Comparison of ENCODE assay signal across 9 mouse cellular contexts in genomic region chr6:35255017-35255416, GRCm38 (mm10). TPM values are rescaled to one million over a fixed set of nuclear protein-coding genes. Genes with fewer than 3 reads are reported as not detected.
DNase-seq lines count a peak whose midpoint lies in the region; ATAC-seq and TF ChIP-seq lines count a peak whose summit lies in the region.
"Had no signal": no experiment of that assay in that cellular context is flagged by ENCODE, and none has a peak within 500 bp of the region (broad histone marks: within the 10 kb centered on the region; RNA-seq: fewer than 3 reads in every experiment).

No protein-coding gene starts in this region.

- no peaks in the 10 kb centered on the region for H3K27me3 ChIP-seq in forebrain, embryonic 10.5 days (ENCODE audit: poor library complexity, severe bottlenecking)
- no peaks in the 10 kb centered on the region for H3K27me3 ChIP-seq in forebrain, embryonic 15.5 days
- no peaks in the 10 kb centered on the region for H3K27me3 ChIP-seq in liver, adult 2 months (ENCODE audit: control insufficient read depth, insufficient read depth, low read length)
- no peaks in the 10 kb centered on the region for H3K27me3 ChIP-seq in stomach, postnatal 0 days (ENCODE audit: control insufficient read depth, insufficient read depth, low read length)

- no peak for DNase-seq in forebrain, embryonic 10.5 days (ENCODE audit: extremely low spot score, low spot score)
- peak; percentile 37 to 44 for DNase-seq in spleen, postnatal 10 days (ENCODE audit: low spot score in 2 of 2)
- no peak for DNase-seq in spleen, adult 18-20 months
- DNase-seq in liver, adult 2 months (ENCODE audit: extremely low read depth, low read depth, low spot score) = no peak
- DNase-seq in stomach, postnatal 0 days (ENCODE audit: low spot score) = no peak
- no peak for DNase-seq in layer of hippocampus, adult 18-20 months (ENCODE audit: low spot score in 2 of 2)

- no peak for TF ChIP-seq EP300 in stomach, postnatal 0 days (optimal IDR thresholded peaks at IDR 0.05)

- no peak overlapping the region for H3K9ac ChIP-seq in forebrain, embryonic 15.5 days (replicated peaks)
- H3K9ac ChIP-seq in liver, adult 2 months (ENCODE audit: low read depth, low read length) = peak overlapping the region; percentile 47
- peak overlapping the region; percentile 41; the same call in 1 of the 2 replicates for H3K9ac ChIP-seq in stomach, postnatal 0 days (ENCODE audit: low read length)

- H3K79me2 ChIP-seq in liver, adult 2 months (ENCODE audit: control insufficient read depth, insufficient read depth, low read length) = peaks cover 21% of the 10 kb centered on the region; the same call in 1 of the 2 replicates

- WGBS in forebrain, embryonic 10.5 days = 73% methylated on average over 12 of the region's 12 CpGs
- 78% methylated on average over 12 of the region's 12 CpGs for WGBS in forebrain, embryonic 15.5 days
- 27% methylated on average over 12 of the region's 12 CpGs for WGBS in liver, adult 2 months
- WGBS in stomach, postnatal 0 days = 59% methylated on average over 12 of the region's 12 CpGs

- no peak for ATAC-seq in forebrain, embryonic 15.5 days (replicated peaks)
- ATAC-seq in stomach, postnatal 0 days (ENCODE audit: low FRiP score, low TSS enrichment) = no peak
- ATAC-seq in megakaryocyte progenitor cell, adult 5-6 weeks (replicated peaks; ENCODE audit: poor library complexity) = no peak

- no peaks in the 10 kb centered on the region for H3K9me3 ChIP-seq in forebrain, embryonic 10.5 days
- no peaks in the 10 kb centered on the region for H3K9me3 ChIP-seq in forebrain, embryonic 15.5 days
- no peaks in the 10 kb centered on the region for H3K9me3 ChIP-seq in stomach, postnatal 0 days (ENCODE audit: control insufficient read depth, low read length)

- no peak overlapping the region for H3K27ac ChIP-seq in forebrain, embryonic 10.5 days
- H3K27ac ChIP-seq in forebrain, embryonic 15.5 days (replicated peaks) = no peak overlapping the region
- peak overlapping the region; percentile 16 for H3K27ac ChIP-seq in liver, adult 2 months (replicated peaks; ENCODE audit: insufficient read depth, low read depth, low read length)
- H3K27ac ChIP-seq in stomach, postnatal 0 days (replicated peaks) = peak overlapping the region; percentile 95; the same call in 1 of the 2 replicates
- H3K27ac ChIP-seq: layer of hippocampus, adult 2 months had no signal

- H3K4me2 ChIP-seq in forebrain, embryonic 15.5 days (replicated peaks) = no peak overlapping the region; the same call in 1 of the 2 replicates
- H3K4me2 ChIP-seq in stomach, postnatal 0 days (replicated peaks; ENCODE audit: low read depth) = peak overlapping the region; percentile 69

- H3K4me1 ChIP-seq in forebrain, embryonic 10.5 days = peaks cover 36% of the 10 kb centered on the region
- H3K4me1 ChIP-seq in forebrain, embryonic 15.5 days = peaks cover 28% of the 10 kb centered on the region
- peaks cover 31% of the 10 kb centered on the region for H3K4me1 ChIP-seq in liver, adult 2 months (ENCODE audit: control insufficient read depth, insufficient read depth, low read length)
- H3K4me1 ChIP-seq in stomach, postnatal 0 days (replicated peaks; ENCODE audit: control insufficient read depth, insufficient read depth) = peaks cover 14% of the 10 kb centered on the region

- H3K4me3 ChIP-seq in forebrain, embryonic 10.5 days = peak overlapping the region; percentile 87
- no peak overlapping the region for H3K4me3 ChIP-seq in forebrain, embryonic 15.5 days
- H3K4me3 ChIP-seq in liver, adult 2 months (ENCODE audit: insufficient read depth, low read depth, low read length) = peak overlapping the region; percentile 13
- H3K4me3 ChIP-seq in stomach, postnatal 0 days (ENCODE audit: low read depth, low read length) = peak overlapping the region; percentile 72; the same call in 1 of the 2 replicates
- H3K4me3 ChIP-seq: layer of hippocampus, adult 2 months had no signal

- no peak for TF ChIP-seq POLR2A in liver, adult 2 months (IDR thresholded peaks at IDR 0.05; ENCODE audit: extremely low read depth, insufficient read depth, low read length)

- TF ChIP-seq CTCF in liver, adult 2 months (IDR thresholded peaks at IDR 0.05; ENCODE audit: low read depth, low read length) = no peak
- no peak for TF ChIP-seq CTCF in stomach, postnatal 0 days (IDR thresholded peaks at IDR 0.05; ENCODE audit: low read depth)

- peaks cover 5% of the 10 kb centered on the region for H3K36me3 ChIP-seq in forebrain, embryonic 10.5 days (replicated peaks)
- H3K36me3 ChIP-seq in forebrain, embryonic 15.5 days = no peaks in the 10 kb centered on the region
- H3K36me3 ChIP-seq in liver, adult 2 months (ENCODE audit: control insufficient read depth, insufficient read depth, low read length) = no peaks in the 10 kb centered on the region; the same call in 1 of the 2 replicates
- H3K36me3 ChIP-seq in stomach, postnatal 0 days (ENCODE audit: control insufficient read depth, insufficient read depth, low read length) = no peaks in the 10 kb centered on the region

RNA-seq across cellular contexts. Expression of gene Slc13a4, which starts 52.9 kb away (rescaled TPM):
- 0.52 and 0.72 TPM in 2 replicates for polyA plus RNA-seq in forebrain, embryonic 10.5 days (2016; fragmentation: Nextera tagmentation; extraction: Ambion mirVana)
- 3.1 and 3.7 TPM in 2 replicates for polyA plus RNA-seq in forebrain, embryonic 15.5 days (2015; fragmentation: Nextera tagmentation; extraction: Ambion mirVana)
- total RNA-seq in liver, adult 2 months (2014; rRNA removed) = under 0.01 and 0.09 TPM in 2 replicates
- 0.06 and 0.10 TPM in 2 replicates for polyA plus RNA-seq in liver, adult 2 months (2012; rRNA removed)
- 0.12 and 0.21 TPM in 2 replicates for polyA plus RNA-seq in stomach, postnatal 0 days (2015; fragmentation: Nextera tagmentation; extraction: Ambion mirVana)
- total RNA-seq in megakaryocyte progenitor cell, adult 5-6 weeks (2015) = not detected in 2 replicates
- total RNA-seq in megakaryocyte progenitor cell, adult 5-6 weeks (2017) = not detected in 2 replicates
- 1 to 10 TPM; 3.2 to 3.9 TPM for total RNA-seq in layer of hippocampus, adult 18-20 months (2021)

Comparison
In these comparisons a context has a peak if more than half of its experiments do, and no peak if none do; other contexts are left out.
1. DNase-seq: peak in spleen, postnatal 10 days (2 of 2); none in forebrain, embryonic 10.5 days (single experiment), spleen, adult 18-20 months (0 of 2), liver, adult 2 months (single experiment), stomach, postnatal 0 days (single experiment) and layer of hippocampus, adult 18-20 months (0 of 2).
2. H3K27ac ChIP-seq: peak in liver, adult 2 months (single experiment) and stomach, postnatal 0 days (single experiment); none in forebrain, embryonic 10.5 days (single experiment) and forebrain, embryonic 15.5 days (single experiment).